Mouse (Mus musculus) testis, adult 2 months (tissue): ENCODE measurements around the gene Tnip1. TPM values are rescaled to one million over a fixed set of nuclear protein-coding genes. Genes with fewer than 3 reads are reported as not detected.

ENCODE experiments used
- H3K27ac ChIP-seq: fragments of 200-500 bp; 2 replicates; pipeline ENCODE4 v1.5.1; 2012; ENCODE audit warnings: low read depth, low read length; ENCODE audit not compliant: control insufficient read depth, insufficient read depth
- H3K27me3 ChIP-seq: fragments of 200-500 bp; 2 replicates; pipeline ENCODE4 v1.6.1; 2012; ENCODE audit warnings: mild to moderate bottlenecking, low read length, moderate library complexity; ENCODE audit not compliant: control insufficient read depth, insufficient read depth
- H3K36me3 ChIP-seq: fragments of 200-500 bp; 2 replicates; pipeline ENCODE4 v1.6.1; 2012; ENCODE audit warnings: mild to moderate bottlenecking, low read length; ENCODE audit not compliant: control insufficient read depth, insufficient read depth
- H3K4me1 ChIP-seq: fragments of 200-500 bp; 2 replicates; pipeline ENCODE4 v1.6.1; 2012; ENCODE audit warnings: low read length; ENCODE audit not compliant: control insufficient read depth, insufficient read depth
- H3K4me3 ChIP-seq: fragments of 200-500 bp; 2 replicates; pipeline ENCODE4 v1.5.1; 2012; ENCODE audit warnings: low read depth, mild to moderate bottlenecking, low read length, moderate library complexity, mixed read lengths; ENCODE audit not compliant: control insufficient read depth
- CTCF ChIP-seq: fragments of 200-500 bp; IDR thresholded peaks from 2 replicates; pipeline ENCODE4 v1.5.1; 2012; ENCODE audit warnings: low read depth, mild to moderate bottlenecking, inconsistent platforms, low read length, moderate library complexity; ENCODE audit not compliant: control insufficient read depth, insufficient read depth, insufficient replicate concordance
- POLR2A ChIP-seq: fragments of 200-500 bp; IDR thresholded peaks from 2 replicates; pipeline ENCODE4 v1.6.1; 2012; ENCODE audit warnings: low read depth, mild to moderate bottlenecking, inconsistent platforms, low read length, moderate library complexity; ENCODE audit not compliant: control insufficient read depth
- polyA plus RNA-seq: library from polyadenylated mRNA; depleted of rRNA; stranded (reverse); fragments of >200 nt; gene quantifications from 2 replicates; pipeline ENCODE4 v1.2.3, GENCODE M21; 2012

Tnip1 gene
- polyA plus RNA-seq, 1 experiment, result 5.4 TPM

GRCm38 (mm10) chr11:54972789-54973188, 10.1 kb upstream of the Tnip1 start:
- Histone ChIP-seq H3K36me3 (no peaks in the 10 kb centered on the region), H3K4me3 (no peak overlapping the region), H3K27me3 (no peaks in the 10 kb centered on the region), H3K27ac (no peak overlapping the region), H3K4me1 (no peaks in the 10 kb centered on the region)
- TF ChIP-seq POLR2A, result no peak
- no peak for TF ChIP-seq CTCF

GRCm38 (mm10) chr11:54972049-54972723, 9.5 kb upstream of the Tnip1 start:
- Histone ChIP-seq H3K27me3 (no peaks in the 10 kb centered on the region), H3K4me3 (no peak overlapping the region), H3K4me1 (no peaks in the 10 kb centered on the region), H3K36me3 (no peaks in the 10 kb centered on the region), H3K27ac (no peak overlapping the region)
- TF ChIP-seq POLR2A (no peak), CTCF (no peak)

DNA sequence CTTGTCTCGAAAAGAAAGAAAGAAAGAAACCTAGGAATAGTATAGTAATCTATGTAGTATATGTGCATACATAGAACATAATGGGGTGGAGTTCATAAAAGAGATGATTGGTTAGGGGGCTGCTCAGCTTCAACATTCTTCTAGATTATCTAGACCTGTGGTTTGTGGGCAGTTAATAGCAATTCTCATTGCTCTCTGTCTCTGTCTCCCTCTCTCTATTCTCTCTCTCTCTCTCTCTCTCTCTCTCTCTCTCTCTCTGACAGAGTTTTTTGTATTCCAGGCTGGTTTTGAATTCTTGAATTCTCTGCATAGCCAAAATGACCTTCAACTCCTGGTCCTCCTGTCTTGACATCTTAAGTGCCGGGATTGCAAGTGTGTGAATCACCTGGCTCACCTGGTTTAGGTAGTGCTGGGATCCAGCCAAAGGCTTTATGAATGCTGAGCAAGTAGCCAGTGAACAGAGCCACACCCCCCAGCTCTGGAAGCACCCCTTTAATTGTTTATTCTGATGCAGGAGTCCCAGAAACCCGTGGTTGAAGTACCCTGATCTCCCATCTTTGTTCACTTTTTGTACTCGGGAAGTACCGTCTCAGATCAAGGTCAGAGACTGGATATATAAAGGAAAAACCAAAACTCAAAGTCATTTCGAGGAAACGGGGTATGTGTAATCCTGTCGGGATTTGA, 8.8 kb upstream of the Tnip1 start:
- Histone ChIP-seq H3K27me3 (no peaks in the 10 kb centered on the region), H3K27ac (no peak overlapping the region), H3K4me1 (no peaks in the 10 kb centered on the region), H3K4me3 (no peak overlapping the region), H3K36me3 (no peaks in the 10 kb centered on the region)
- TF ChIP-seq CTCF (no peak), POLR2A (no peak)

- H3K4me1 ChIP-seq, result no peaks in the 10 kb centered on the region; the same call in 1 of the 2 replicates
- no peaks in the 10 kb centered on the region for H3K36me3 ChIP-seq
- H3K4me3 ChIP-seq, result no peak overlapping the region
- H3K27ac ChIP-seq, result no peak overlapping the region
- no peaks in the 10 kb centered on the region for H3K27me3 ChIP-seq
- TF ChIP-seq CTCF, result no peak
- TF ChIP-seq POLR2A, result no peak
These were observed 2.5 kb upstream of the Tnip1 start for GRCm38 (mm10) chr11:54965234-54965633.

DNA sequence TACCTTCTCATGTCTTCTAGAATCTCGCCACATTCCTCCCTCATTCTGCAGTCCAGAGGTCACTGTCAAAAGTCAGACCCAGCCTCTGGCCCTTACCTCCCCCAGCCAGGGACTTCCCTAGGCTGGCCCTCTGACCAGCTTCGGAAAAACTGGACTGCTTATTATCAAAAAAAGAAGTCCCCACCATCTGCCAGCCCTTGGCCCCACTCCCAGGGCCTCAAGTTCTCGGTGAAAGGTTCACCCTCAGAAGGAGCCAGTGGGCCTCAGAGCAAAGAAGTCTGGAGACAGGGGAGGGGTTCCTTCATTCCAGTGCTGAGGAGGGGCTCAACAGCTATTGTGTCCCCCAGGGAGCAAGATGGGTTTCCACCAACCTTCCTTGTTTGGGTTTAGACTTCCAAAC, 796 bp downstream of the Tnip1 start:
- Histone ChIP-seq H3K27ac (no peak overlapping the region), H3K4me3 (no peak overlapping the region)

GRCm38 (mm10) chr11:54961164-54961850, 1.4 kb downstream of the Tnip1 start:
- Histone ChIP-seq H3K4me1 (no peaks in the 10 kb centered on the region; the same call in none of the 2 replicates), H3K4me3 (no peak overlapping the region), H3K36me3 (no peaks in the 10 kb centered on the region), H3K27ac (no peak overlapping the region), H3K27me3 (no peaks in the 10 kb centered on the region)
- TF ChIP-seq CTCF, result no peak
- TF ChIP-seq POLR2A, result no peak

More for the DNA sequence above, 796 bp downstream of the Tnip1 start:
- Histone ChIP-seq H3K27me3 (no peaks in the 10 kb centered on the region), H3K36me3 (no peaks in the 10 kb centered on the region), H3K4me1 (no peaks in the 10 kb centered on the region; the same call in 1 of the 2 replicates)
- TF ChIP-seq CTCF (no peak), POLR2A (no peak)

DNA sequence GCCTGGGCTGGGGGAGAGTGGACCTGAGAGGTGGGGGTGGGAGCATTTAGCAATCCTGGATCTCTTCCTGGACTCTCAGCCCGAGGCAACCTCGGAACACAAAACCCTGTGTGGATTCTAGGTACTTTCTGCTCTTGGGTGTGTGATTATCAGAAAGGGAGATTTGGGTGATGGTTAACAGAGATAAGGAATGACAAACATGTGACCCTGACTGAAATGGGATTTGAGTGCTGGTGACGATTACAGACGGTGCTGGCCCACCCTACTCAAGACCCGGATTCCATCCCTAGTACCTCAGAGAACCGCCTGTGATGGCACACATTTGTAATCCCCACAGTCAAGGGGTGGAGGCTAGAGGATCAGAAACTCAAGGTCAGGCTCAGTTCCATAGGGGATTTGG, 2.5 kb downstream of the Tnip1 start:
- TF ChIP-seq CTCF (no peak), POLR2A (no peak)
- H3K4me1 ChIP-seq, result no peaks in the 10 kb centered on the region; the same call in none of the 2 replicates
- H3K36me3 ChIP-seq, result no peaks in the 10 kb centered on the region
- no peaks in the 10 kb centered on the region for H3K27me3 ChIP-seq
- no peak overlapping the region for H3K4me3 ChIP-seq
- no peak overlapping the region for H3K27ac ChIP-seq
